Mouse (Mus musculus): ENCODE measurements around the gene Bicral.

The Bicral gene

DNA sequence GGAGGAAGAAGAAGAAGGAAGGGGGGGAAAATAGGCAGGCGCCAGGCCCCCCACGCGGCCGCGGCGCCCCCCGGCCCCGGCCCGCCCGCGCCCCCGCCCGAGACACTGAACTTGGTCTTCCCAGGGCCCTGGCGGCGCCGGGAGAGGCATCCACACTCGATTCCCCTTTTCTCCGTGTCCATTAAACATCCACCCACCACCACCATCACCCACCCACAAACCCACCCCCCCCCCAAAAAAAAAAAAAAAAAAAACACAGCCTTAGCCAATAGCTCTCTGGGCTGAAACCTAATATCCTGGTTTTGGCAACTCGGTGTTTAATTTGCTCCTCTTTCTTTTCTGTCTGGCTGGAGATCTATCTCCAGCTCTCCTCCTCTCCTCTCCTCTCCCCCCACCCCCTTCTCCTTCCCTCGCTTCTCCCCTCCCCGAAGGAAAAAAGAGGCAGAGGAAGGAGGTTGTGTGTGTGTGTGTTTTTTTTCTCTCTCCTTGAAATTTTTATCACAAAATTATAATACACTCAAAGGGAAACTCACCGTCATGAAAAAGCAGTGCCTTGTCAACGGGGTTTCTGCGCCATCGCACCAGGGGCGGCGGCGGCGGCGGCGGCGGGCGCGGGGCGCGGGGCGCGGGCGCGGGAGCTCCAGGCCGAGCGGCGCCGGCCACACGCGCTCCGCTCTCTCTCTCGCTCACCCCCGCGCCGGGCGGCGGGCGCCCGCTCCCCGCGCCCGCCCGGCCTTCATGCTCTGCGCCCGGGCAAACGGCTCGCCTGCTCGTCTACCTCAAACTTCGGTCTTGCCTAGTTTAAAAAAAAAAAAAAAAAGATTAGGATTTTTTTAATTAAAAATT, at the start of gene Bicral:
TSS of gene Bicral (minus strand) at position 580 of the 846 bp plus-strand sequence.
- DNase-seq, result peak; percentile 62 to 81

DNA sequence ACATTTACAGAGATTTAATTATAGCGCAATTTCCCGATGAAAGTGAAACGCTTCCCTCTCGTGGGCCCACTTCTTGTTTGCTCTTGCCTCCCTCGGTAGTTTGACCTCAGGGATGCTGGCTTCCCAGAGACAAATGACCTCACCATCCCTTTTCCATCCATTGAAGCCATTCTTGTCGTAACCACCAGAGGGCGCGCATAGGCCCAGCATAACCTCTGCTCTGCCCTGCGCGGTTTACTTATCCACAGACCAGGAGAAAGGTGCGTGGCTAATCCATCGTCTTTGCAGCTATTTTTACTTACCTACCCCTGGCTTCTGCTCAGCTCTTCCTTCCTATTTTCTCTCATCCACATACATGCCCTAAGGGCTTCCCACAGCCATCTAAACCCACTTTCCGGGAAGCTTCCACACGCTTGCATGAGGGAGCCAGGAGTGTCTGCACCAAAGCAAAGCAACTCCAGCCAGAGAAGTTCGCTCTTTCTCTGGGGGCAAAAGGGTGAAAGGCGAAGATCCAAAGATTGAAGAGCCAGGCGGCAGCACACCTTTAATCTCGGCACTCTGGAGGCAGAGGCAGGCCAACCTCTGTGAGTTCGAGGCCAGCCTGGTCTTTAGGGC, 45.7 kb upstream of the Bicral start:
- DNase-seq, result peak; percentile 90

DNA sequence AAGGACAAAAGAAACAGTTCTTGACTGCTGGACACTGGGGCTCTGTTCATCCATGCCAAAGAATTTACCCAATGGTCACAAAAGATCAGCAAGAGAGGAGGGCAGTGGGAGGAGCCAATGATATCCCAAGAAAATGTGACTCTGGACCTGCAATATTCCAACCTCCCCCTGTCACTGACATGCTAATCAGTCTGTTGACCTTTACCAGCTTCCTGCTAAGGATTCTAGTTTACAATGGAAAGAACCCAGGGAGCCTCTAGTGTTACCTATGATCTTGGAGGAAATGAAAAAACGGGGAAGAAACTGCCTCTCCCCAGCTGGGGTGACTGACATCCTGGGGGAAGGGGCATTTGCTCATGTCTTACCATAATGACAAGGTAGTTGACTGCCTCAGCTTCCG, 42.7 kb upstream of the Bicral start:
- no peak for DNase-seq

DNA sequence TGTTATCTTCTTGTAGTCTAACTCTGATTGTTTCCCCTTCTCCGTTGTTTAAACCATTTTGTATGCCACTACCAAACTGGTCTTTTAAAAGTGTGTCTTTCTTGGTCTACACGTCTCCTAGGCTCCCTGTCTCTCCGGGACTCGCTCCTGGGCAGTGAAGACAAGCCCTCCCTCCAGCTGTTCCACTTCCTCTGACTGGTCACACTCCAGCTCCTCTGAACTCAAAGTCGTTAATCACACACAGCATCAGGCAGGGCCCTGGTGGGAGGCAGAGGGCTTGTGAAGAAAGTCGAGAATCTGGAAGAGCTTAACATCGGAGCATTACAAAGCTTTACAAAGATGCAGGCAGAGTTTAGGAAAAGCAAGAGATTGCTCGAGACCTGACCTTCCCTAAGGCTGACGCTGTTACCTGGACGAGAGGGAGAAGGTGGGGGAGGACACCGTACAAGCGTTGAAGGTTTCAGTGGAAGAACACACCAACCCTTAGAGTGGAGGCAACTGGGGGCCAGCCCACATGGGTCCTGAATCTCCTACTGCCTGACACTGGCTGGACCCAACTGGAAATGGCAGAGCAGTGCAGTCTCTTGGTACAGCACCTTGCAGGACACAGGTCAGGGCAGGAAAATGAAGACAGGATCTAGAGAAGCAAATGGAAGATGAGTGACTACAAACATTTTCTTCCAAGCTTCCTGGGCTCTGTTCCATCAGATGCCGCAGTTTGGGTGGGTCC, 39.1 kb upstream of the Bicral start:
- DNase-seq, result no peak

DNA sequence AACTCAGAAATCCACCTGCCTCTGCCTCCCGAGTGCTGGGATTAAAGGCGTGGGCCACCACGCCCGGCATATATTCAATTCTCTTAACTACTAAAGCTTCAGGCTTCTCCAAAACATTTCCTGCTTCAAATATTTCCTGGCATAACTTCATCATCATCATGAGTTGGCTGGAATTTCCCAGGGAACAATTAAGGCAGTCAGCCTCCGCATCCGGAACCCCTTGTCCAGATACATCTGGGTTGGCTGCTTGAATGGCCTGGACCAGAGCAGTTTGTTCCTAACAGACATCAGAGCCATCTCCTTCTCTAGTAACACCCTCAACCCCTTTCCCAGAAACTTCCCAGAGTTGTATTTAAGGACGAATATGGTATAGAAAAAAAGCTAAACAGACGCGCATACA, 37.1 kb upstream of the Bicral start:
- no peak for DNase-seq

DNA sequence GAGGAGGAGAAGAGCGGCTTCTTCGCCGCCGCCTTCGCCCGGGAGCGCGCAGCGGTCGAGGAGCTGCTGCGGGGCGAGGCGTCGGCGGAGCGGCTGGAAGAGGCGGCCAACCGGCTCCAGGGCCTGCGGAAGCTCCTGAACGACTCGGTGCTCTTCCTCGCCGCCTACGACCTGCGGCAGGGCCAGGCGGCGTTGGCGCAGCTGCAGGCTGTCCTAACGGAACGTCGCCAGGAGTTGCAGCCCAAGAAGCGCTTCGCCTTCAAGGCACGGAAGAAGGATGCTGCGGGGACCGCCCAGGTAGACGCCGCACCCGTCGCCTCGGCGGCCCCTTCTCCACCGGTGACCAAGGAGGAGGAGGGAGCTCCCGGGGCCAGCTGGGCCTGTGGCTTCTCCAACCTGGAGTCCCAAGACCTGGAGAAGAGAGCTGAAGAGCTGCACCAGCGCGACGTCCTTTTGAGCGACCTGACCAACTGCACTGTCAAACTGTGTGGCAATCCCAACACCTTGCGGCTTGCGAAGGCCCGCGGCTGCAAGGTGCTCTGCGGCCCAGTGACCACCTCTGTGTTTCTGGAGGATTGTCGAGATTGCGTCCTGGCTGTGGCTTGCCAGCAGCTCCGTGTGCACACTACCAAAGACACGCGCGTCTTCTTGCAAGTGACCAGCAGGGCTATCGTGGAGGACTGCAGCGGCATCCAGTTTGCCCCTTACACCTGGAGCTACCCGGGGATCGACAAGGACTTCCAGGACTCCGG, 32.7 kb upstream of the Bicral start:
- peak; percentile 54 to 70 for DNase-seq

DNA sequence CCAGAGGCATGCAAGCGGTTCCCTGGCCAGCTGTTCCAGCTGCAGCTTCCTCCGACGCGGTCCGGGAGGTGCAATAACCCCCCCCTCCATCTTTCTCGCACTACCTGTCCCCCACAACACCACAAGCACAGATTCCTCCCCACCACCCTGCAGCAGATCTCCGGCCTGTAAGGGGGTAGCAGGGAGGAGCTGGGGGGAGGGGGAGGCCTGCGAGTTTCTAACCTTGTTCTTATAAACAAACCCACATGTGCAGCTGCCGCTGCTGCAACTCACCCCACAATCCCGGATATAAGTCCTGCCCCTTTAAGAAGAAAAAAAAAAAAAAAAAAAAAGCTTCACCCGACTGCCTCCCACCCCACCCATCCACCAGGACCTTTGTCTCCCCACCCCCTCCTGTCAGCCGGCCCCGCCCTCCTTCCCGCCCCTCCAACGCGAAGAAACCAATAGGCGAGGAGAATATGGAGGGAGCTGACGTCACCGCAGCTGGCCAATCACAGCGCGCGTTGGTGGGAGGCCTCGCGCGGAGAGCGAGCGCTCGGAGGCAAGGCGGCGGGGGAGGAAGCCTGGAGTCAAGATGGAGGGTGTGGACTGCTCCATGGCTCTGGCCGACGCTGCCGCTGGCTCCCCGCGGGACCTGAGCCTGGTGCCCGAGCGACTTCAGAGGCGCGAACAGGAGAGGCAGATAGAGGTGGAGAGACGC, 32.0 kb upstream of the Bicral start, which contains the start of gene Tbcc:
TSS of gene Tbcc (plus strand) at position 569 of the 700 bp plus-strand sequence.
- peak; percentile 97 to 98 for DNase-seq

DNA sequence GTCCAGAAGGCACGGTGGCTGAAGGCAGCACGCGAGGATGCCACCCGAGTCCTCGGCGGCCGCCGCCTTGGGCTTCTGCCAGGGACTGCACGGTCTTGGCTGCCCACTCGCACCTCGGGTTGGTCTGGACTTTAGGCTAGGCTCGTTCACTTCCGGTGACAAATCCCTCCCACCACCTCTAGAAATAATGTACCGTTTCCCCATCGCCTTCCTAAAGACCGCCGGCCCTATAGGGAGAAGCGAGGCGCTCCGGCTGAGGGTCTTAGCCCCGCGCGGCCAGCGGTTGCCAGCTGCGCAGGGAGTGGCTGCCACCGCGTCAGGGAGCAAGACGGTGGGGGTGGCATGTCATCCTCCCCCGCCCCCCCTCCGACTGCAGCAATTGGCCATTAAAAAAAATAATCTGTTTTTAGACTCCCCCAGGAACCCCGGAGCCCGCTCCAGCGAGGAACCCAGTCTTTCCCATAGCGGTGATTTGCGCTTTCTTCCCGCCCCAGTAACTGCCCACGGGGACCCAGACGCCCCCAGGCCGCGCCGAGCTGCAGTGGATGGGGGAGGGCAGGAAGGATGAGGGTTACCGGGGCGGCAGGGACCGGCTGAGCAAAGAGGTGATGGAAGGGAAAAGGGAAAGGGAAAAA, 31.3 kb upstream of the Bicral start:
- peak; percentile 83 to 88 for DNase-seq

DNA sequence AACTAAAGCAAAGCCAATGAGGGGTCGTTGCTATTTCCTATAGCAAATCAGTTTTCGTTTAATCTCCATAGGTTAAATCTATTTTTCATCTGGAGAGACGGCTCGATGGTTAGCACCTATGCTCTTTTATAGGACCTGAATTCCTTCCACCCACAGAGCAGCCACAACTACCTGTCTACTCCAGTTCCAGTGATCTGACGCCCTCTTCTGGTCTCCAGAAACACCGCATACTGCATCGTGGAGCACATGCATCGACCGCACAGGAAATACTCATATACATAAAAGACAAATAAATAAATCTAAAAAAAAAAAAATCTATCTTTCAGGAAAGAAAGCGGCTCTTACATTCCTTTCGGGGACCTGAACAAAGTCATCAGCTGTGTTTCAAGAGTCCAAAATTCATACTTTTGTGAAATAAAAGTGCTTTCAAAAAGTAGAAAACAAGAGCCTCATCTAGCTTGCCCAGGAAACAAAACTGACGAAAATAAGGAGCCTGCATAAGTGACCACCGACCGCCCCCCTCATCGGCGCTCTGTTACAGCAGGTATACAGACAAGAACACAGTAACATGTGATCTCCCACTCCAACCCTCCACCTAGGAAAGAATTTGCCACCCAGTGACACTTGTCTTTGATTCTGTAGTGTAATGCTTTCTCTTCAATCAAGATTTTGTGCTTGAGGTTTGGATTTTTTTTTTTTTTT, 30.4 kb upstream of the Bicral start:
- peak; percentile 69 to 76 for DNase-seq

DNA sequence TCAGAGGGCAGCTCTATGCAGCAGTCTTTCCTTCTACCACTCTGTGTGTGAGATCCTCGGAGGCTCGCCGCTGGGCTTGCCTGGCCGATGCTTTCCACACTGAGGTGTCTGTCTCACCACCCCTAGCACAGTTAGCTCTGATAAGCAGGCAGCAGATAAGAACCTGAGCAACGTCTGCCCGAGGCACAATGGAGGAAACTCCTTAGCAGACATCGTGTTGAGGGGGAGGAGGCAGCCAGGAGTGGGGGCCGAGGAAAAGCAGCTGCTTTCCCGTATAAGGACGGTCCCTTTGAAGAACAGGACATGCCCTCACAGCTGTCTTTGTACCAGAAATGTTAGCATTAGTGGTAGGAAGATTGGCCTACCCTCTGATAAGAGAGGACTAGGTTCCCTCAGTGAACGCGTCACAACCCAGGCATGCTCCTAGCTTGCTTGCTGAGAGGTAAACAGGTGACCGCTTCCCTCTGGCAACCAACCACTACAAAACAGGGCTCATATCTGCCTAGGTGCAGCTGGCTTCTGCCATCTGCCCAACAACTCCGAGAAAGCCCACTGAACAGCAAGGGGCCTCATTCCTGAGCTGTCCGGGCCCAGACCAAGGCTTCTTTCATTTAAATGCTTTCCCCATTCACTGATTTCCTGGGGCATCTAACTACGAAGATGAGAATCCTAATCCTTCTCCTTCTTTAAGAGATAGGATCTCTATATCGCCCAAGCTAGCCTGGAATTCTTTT, 27.8 kb upstream of the Bicral start:
- peak in 1 of 2 experiments; percentile 37 for DNase-seq

DNA sequence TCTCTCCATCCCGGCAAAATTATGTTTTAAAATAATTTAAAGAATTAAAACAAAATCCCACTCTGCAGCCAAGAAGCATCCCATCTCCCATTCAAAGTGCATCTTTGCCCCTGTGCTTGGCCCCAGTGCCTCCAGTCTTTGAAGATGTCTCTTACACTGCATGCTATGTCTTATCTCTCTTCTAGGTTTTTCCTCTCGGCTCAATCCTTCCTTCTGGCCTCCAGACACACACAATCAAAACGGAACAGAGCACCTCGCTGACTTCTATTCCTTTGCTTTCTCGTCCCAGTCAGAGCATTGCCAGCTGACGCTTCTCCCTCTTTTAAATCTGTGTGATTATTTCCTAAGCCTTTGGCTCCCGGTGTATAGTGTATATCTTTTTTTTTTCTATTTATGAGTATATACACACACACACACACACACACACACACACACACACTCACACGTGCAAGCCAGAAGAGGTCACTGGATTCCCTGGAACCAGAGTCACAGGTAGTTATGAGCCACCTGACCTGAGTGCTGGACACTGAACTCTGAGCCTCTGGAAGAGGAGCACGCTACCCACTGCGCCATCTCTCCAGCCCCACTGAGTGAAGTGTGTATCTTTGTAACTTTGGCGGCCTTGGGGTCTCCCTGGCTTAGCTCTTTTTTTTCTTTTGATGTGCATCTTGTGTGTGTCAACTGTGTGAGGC, 27.1 kb upstream of the Bicral start:
- no peak for DNase-seq

DNA sequence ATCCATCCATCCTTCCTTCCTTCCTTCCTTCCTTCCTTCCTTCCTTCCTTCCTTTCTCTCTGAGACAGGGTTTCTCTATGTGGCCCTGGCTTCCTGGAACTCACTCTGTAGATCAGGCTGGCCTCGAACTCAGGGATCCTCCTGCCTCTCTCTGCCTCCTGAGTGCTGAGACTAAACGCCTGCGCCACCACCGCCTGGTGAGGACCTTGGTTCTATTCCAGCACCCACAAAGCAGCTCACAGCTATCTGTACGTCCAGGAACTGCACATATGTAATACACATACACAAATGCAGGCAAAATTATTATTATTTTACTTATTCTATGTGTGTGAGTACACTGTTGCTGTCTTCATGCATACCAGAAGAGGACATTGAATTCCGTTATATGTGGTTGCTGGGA, 26.5 kb upstream of the Bicral start:
- DNase-seq, result no peak

DNA sequence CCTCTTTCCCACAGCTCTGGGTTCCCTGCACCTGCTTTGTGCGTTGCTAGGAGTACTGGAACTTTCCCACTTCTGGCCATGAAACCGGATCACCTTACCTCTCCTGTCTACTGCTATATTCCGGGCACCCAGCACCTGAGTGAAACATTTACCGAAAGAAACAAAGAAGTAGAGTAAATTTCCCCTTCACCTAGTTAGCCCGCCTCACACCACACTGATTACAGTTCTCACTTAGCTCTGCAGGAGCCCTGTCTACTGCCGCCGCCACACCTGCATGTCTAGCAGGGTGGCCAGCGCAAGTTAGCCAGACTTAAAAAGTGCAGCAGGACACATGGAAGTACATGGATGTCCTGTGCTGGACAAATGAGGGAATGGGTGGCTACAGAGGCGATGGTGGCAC, 24.8 kb upstream of the Bicral start:
- no peak for DNase-seq

DNA sequence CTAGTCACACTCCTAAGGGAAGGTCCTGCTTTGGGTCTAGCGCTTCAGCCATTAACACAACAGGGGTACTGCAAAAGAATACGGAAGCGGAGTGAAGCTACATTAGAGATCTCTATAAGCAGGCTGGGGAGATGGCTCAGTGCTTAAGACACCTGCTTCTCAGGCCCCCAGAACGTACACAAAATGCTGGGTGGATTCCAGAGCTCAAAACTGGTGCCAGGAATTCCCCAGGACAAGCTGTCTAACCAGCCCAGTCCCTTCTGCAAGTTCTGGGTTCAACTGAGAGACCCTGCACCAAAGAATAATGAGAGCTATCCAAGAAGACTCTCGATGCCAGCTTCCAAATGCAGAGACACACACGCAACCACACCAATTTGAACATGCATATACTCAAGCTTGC, 23.4 kb upstream of the Bicral start:
- no peak for DNase-seq

DNA sequence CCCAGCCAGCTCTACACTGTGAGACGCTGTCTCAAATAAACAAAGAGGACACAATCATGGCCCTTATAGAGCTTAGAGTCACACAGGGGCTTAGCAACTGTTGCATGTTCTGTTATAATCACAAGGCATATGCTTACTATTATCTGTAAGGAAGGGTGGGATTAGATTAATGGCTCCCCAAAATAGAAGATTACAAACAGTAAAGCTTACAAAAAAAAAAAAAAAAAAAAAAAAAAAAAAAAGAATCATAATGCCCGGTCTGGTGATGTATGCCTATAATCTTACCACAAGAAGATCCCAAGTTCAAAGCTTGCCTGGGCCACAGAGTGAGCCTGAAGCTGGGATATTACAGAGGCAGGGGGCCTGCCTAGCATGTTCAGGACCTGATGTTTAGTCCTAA, 22.0 kb upstream of the Bicral start:
- no peak for DNase-seq

DNA sequence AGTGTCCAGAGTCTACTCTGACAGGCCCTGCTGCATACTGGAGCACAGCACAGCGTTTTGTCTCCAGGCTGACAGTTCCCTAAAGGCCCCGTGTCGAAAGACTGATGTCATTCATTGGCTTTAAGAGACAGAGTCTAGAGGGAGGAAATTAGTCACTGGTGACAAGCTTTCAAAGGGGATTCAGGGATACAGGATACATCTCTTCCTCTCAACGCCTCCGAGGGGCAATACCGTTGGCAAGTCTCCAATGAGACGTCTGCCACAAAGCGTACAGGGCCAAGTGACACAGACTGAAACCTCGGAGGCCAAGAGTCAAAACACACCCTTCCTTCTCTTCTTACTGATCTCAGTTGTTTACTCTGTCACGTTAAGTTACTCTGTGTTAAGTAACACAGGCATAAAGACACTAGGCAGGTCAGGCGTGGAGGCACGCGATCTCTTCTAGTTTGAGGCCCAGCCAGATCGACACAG, 21.6 kb upstream of the Bicral start:
- no peak for DNase-seq

DNA sequence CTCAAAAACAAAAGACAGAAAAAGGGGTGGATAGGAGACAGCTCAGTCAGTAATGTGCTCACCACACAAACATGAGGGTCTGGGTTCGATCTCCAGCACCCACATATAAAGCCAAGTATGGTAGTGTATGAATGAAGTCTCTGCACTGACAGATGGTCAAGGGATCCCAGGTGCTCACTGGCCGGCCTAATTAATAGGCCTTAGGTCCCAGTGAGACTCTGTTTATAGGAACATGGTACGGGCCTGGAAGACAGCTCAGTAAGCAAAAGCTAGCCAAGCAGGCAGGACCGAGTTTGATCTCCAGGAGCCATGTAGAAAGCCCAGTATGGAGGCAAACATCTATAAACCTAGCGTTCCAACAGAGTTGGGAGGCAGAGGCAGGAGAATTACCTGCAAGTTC, 18.8 kb upstream of the Bicral start:
- DNase-seq, result peak in 1 of 2 experiments; percentile 37

DNA sequence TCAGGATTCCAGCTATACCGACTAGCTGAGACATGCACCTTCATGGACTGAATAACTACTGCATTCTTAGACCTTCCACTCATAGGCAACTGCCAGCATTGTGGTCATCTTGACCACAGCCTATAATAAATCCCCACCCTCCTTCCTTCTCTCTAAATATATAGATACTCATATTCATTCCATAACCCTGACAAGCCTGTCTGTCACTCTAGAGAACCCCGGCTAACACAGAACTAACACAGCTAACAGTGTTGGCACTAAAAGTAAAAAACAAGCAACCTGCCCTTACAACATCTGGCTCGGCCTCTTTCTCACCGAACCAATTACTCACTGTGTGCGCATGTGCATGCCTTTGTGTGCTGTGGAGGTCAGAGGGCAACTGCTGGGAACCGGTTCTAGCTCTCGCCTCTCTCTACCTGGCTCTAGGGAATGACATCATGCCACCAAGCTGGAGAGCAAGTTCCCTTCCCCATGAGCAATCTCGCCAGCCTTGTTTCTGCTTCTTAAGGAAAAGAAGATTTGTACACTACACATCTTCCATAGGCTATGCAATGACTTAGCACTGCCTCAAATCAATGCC, 18.2 kb upstream of the Bicral start:
- DNase-seq, result no peak

DNA sequence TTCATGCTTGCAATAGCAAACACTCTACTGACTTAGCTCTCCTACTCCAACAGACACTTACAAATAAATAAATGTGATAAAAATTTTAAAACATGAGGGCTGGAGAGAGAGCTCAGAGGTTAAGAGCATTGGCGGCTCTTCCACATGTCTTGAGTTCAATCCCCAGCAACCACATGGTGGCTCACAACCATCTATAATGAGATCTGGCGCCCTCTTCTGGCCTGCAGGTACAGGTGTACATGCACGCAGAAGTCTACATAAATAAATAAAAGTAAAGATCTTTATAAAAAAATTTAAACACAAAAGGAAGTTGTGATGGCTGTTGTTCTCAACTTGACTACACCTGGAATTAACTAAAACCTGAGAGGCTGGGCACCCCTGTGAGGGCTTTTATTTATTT, 17.3 kb upstream of the Bicral start:
- no peak for DNase-seq
